Mouse (Mus musculus): ENCODE data around the gene Tpi1.

Gene Tpi1

DNA sequence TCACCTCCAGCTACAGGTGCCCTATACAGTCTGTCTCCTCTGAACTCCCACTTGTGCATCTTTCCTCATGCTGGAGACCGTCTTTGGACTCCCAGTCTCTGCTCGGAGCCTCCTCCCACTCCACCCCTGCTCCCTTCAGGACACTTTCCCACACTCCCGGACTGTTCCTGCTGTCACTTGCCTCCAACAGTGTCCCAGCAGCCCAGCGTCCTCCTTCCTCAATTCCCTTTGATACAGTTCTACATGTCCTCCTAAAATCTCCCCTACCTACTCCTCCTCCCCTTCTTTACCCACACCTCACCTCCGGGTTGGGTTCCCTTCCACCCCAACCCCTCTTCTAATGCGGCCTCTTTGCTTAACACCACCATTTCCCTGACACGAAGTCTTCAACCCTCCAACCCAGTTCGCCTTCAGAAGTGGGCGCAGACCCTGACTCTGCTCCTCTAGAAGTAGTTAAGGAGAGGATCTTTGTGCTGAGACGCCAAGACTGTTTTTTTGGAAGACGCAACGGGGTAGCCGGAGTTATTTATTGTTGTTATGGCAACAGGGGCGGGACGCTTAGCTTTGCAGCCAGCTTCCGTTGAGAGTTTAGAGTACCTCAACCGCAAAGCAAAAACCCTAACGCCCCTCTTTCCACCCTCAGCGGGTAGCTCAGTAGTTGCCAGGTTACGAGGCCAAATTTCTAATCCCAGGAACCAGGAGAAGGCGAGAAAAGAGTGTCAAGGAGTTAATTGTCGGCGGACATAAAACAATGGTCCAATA, 34.7 kb downstream of the Tpi1 start, which contains the start of gene Lrrc23:
Gene Lrrc23, minus strand, starts transcription at position 506 of the 762 bp plus-strand sequence.
- DNase-seq (ENCODE audit: low read depth) = peak; percentile 74

DNA sequence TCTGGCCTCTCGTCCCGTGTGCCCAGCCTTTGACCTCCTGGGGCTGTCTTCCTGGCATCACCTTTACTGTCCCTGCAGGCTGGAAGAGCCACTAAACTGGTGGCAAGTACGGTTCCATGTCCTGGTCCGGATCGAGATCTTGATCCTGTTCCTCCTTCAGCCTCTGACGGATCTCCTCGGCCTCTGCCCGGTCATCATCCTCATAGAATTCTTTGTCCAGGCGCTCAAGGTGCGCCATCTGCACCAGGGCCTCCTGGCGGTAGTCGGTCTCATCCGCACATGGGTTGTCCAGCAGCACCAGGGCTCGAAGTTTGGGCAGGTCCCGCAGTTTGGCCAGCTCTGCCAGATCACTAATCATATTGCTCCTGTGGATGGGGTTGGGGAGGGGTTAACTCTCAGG, 43.6 kb downstream of the Tpi1 start:
- DNase-seq (ENCODE audit: low read depth) = no peak

DNA sequence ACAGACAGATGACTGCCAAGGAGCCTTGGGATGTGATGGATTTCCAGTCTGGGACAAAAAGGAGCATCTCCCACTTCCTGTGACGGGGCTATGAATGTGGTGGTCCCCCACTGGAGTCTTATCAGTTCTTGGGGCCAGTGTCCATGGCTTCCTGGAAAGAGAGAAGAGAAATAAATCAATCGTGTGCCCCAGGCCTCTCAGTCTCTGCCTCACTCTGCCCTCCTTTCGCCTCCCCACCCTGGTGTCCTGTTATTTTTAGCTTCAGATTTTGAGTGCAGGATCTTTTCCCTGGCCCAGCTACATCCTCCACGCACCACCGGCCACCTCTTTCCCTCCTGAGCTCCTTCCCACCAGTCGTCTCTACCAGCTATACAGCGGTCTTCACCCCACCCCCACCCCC, 44.1 kb downstream of the Tpi1 start:
- no peak for DNase-seq (ENCODE audit: low read depth)

DNA sequence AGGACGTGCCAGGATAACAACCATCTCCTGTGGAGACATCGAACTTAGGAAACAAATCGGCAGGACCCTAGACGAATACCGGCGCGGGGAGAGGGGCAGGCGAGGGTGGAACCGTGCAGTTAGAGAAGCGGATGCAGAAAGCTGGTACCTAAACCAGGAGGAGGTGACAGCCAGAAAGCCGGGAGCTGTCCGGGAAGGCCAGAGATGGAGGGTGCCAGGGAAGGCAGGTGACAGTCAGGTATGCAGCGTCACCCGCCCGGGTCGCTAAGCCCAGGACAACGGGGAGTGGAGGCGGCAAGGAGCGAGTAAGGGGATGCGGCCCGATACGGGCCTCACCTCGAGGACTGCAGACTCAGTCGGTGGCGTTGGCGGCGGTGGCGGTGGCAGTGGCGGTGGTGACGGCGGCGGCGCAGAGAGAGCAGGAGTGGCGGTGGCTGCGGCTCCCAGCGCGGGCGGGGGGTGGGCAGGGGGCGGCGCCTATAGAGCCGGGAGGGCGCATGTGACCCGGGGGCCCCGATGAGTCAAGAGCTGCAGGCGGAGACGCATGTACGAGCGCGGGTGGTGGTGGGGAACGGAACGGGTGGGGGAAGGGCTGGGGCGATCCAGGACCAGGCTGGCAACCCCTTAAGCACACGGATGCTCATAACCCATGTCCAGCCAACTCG, 44.9 kb downstream of the Tpi1 start, which contains the start of gene Eno2:
Gene Eno2, minus strand, starts transcription at position 573 of the 665 bp plus-strand sequence.
- no peak for DNase-seq (ENCODE audit: low read depth)

DNA sequence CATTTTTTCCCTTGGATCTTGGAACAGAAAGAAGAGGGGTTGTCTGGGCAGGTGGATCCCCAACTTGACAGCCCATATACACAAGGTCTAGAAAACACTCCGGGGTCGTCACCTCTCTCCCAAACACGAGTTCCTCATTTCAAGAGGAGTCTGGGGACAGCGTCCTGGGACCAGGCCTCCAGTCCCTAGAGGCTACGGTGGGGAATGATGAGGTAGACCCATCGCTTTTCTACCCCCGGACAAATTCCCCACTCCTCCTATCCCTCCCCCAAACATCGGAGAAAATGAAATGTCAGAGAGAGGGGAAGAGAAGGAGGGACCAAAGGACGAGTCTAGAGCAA, 45.4 kb downstream of the Tpi1 start:
- no peak for DNase-seq (ENCODE audit: low read depth)

DNA sequence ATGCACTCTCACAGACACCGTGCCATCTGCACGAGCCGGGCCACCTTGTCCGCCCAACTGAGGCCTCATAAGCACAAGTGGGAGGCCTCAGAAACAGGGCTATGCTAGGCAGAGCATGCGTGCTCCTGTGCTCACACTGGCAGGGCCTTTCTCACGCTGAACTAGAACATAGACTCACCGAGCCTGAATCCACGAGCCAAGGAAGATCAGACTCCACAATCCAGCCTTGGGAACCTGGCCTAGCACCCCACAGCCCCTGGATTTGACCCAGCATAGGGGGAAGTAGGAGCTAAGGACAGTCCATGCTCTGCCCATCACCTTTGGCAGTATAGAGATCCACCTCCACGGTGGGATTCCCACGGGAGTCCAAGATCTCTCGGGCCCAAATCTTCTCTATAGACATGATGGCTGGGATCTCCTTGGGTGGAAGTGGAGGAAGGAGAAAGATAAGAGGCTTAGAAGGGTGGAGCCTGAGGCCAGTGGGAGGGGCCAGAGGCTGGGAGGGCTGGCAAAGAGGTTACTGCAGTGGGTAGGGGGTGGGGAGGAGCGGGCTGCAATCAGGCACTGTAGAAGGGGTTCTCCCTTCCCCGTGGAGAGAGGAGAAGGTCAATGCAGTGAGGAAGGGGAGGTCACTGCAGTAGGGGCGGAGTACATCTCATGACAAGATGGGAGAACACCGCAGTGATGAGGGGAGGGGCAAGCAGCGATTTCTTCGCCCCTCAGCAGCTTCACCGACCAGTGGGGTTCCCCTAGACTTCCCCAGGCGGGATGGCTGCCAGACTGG, 46.0 kb downstream of the Tpi1 start:
- DNase-seq (ENCODE audit: low read depth) = no peak

DNA sequence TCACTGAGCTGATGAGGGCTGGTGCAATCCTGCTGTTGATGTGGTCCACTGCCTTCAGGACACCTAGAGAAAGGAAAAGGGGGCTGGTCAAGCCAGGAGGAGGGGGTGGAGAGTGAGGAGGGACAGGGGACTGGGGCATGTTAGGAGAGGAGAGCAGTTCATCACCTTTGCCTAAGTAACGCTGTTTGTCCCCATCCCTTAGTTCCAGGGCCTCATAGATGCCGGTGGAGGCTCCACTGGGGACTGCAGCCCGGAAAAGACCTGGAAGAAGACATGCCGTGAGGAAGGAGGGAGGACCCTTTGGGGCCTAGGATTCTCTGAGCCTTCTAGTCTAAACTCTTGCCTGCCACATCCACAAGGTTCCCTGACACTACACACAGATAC, 46.6 kb downstream of the Tpi1 start:
- no peak for DNase-seq (ENCODE audit: low read depth)

DNA sequence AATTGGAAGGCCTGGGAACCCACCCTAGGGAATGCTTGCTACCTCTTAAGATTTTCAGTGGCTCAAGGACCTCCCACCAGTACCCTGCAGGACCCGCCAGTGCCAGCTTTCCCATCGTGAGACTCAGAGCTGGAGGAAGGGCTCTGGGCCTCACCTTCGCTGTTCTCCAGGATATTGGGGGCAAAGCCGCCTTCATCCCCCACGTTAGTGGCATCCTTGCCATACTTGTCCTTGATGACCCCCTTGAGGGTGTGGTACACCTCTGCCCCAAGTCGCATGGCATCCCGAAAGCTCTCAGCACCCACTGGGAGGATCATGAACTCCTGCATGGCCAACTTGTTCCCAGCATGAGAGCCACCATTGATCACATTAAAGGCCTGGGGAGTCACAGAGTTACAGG, 48.1 kb downstream of the Tpi1 start:
- DNase-seq (ENCODE audit: low read depth) = no peak

All from c-Kit-positive CD71-negative TER-119-negative erythroid progenitor cells, embryonic 14.5 days (primary cell).